Mouse (Mus musculus): ENCODE measurements around the gene Il12rb1. TPM values are rescaled to one million over a fixed set of nuclear protein-coding genes. Genes with fewer than 3 reads are reported as not detected.

Gene Il12rb1
- polyA plus RNA-seq, 2 experiments: 0.13 TPM; not detected in 1

DNA sequence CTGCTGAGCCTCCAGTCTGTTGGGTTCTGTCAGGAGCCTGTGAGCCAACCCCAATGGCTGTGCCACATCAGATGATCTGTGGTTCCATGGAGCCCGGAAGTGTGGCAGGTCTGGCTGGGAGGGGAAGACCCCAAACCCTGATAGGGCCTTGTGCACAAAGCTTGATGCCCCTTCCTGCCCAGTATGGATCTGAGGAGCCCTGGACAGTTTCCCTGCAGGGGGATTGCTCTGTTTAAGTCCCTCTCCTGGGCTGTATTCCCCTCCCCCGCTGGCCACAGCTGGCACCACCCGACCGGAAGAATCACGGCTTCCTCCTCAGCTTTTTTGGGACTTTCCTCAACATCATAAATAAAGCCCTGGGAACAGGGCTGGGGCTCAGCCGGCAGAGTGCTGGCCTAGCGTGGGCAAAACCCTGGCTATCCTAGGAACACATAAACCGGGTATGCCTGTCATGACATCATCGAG is 24.8 kb downstream of the Il12rb1 start:
- Histone ChIP-seq H3K4me1 (ENCODE audit: control insufficient read depth, insufficient read depth, low read length) (no peaks in the 10 kb centered on the region), H3K4me2 (replicated peaks; ENCODE audit: low read depth, low read length, severe bottlenecking) (no peak overlapping the region), H3K27me3 (ENCODE audit: control insufficient read depth, insufficient read depth, low read length) (no peaks in the 10 kb centered on the region), H3K36me3 (ENCODE audit: control insufficient read depth, insufficient read depth, low read length) (peaks cover 18% of the 10 kb centered on the region; the same call in 1 of the 2 replicates), H3K9ac (ENCODE audit: low read depth, low read length, severe bottlenecking) (0 out of 2 replicates have a peak overlapping the region, but pooled peaks have one; percentile 12), H3K27ac (replicated peaks; ENCODE audit: low read depth, low read length) (no peak overlapping the region), H3K9me3 (ENCODE audit: control insufficient read depth, low read length) (no peaks in the 10 kb centered on the region), H3K4me3 (replicated peaks; ENCODE audit: low read length) (no peak overlapping the region)
- no peak for ATAC-seq (ENCODE audit: low FRiP score, low read depth)
- TF ChIP-seq POLR2A (IDR thresholded peaks at IDR 0.05; ENCODE audit: borderline replicate concordance, extremely low read depth, insufficient read depth, insufficient read length): no peak
- no peak for DNase-seq (ENCODE audit: low spot score)
- WGBS: 50% methylated on average over 9 of the region's 9 CpGs

- DNase-seq (ENCODE audit: low spot score) (no peak), ATAC-seq (ENCODE audit: low FRiP score, low read depth) (0 out of 2 replicates have a peak, but pooled peaks have one; percentile 24)
- 0 out of 2 replicates have a peak overlapping the region, but pooled peaks have one; percentile 12 for H3K9ac ChIP-seq (ENCODE audit: low read depth, low read length, severe bottlenecking)
- no peaks in the 10 kb centered on the region for H3K4me1 ChIP-seq (ENCODE audit: control insufficient read depth, insufficient read depth, low read length)
- no peak for TF ChIP-seq POLR2A (IDR thresholded peaks at IDR 0.05; ENCODE audit: borderline replicate concordance, extremely low read depth, insufficient read depth, insufficient read length)
- H3K4me3 ChIP-seq (replicated peaks; ENCODE audit: low read length): no peak overlapping the region
- H3K27me3 ChIP-seq (ENCODE audit: control insufficient read depth, insufficient read depth, low read length): no peaks in the 10 kb centered on the region
- H3K9me3 ChIP-seq (ENCODE audit: control insufficient read depth, low read length): no peaks in the 10 kb centered on the region
- no peak overlapping the region for H3K27ac ChIP-seq (replicated peaks; ENCODE audit: low read depth, low read length)
- WGBS: 43% methylated on average over 9 of the region's 15 CpGs
- H3K4me2 ChIP-seq (replicated peaks; ENCODE audit: low read depth, low read length, severe bottlenecking): no peak overlapping the region
- peaks cover 18% of the 10 kb centered on the region; the same call in 1 of the 2 replicates for H3K36me3 ChIP-seq (ENCODE audit: control insufficient read depth, insufficient read depth, low read length)
Observed at GRCm38 (mm10) chr8:70833520-70833919, 25.3 kb downstream of the Il12rb1 start.

- Histone ChIP-seq H3K9ac (ENCODE audit: low read depth, low read length, severe bottlenecking) (no peak overlapping the region), H3K4me2 (replicated peaks; ENCODE audit: low read depth, low read length, severe bottlenecking) (no peak overlapping the region), H3K9me3 (ENCODE audit: control insufficient read depth, low read length) (no peaks in the 10 kb centered on the region), H3K27me3 (ENCODE audit: control insufficient read depth, insufficient read depth, low read length) (no peaks in the 10 kb centered on the region), H3K4me3 (replicated peaks; ENCODE audit: low read length) (no peak overlapping the region), H3K4me1 (ENCODE audit: control insufficient read depth, insufficient read depth, low read length) (no peaks in the 10 kb centered on the region), H3K27ac (replicated peaks; ENCODE audit: low read depth, low read length) (no peak overlapping the region), H3K36me3 (ENCODE audit: control insufficient read depth, insufficient read depth, low read length) (peaks cover 18% of the 10 kb centered on the region; the same call in 1 of the 2 replicates)
- no peak for DNase-seq (ENCODE audit: low spot score)
- 98% methylated on average over 3 of the region's 3 CpGs for WGBS
- no peak for TF ChIP-seq POLR2A (IDR thresholded peaks at IDR 0.05; ENCODE audit: borderline replicate concordance, extremely low read depth, insufficient read depth, insufficient read length)
- ATAC-seq (ENCODE audit: low FRiP score, low read depth): no peak
Observed at GRCm38 (mm10) chr8:70834071-70834470, 25.8 kb downstream of the Il12rb1 start.

DNA sequence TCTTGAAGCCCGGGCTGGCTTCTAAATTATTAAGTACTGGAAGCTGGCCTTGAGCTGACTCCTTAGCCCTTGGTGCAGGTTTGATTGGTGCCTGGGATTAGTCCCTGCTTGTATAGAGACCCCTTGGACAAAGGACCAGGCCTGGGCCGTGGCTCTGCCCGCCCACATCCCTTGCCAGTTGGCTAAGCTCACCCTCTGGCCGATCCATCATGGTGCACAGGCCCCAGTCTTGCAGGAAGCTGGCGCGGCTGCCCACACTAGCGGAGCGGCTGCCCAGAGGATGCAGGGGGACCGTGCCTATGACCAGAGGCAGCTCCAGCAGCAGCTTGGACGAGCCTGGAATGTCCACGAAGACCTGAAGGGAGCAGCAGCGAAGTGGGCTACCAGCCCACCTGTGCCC is 28.4 kb downstream of the Il12rb1 start:
- Histone ChIP-seq H3K36me3 (ENCODE audit: control insufficient read depth, insufficient read depth, low read length) (peaks cover 18% of the 10 kb centered on the region; the same call in 1 of the 2 replicates), H3K4me3 (replicated peaks; ENCODE audit: low read length) (no peak overlapping the region), H3K9me3 (ENCODE audit: control insufficient read depth, low read length) (no peaks in the 10 kb centered on the region), H3K9ac (ENCODE audit: low read depth, low read length, severe bottlenecking) (no peak overlapping the region), H3K4me1 (ENCODE audit: control insufficient read depth, insufficient read depth, low read length) (0 out of 2 replicates have a peak, but pooled peaks cover 3% of the 10 kb centered on the region), H3K4me2 (replicated peaks; ENCODE audit: low read depth, low read length, severe bottlenecking) (no peak overlapping the region), H3K27me3 (ENCODE audit: control insufficient read depth, insufficient read depth, low read length) (no peaks in the 10 kb centered on the region), H3K27ac (replicated peaks; ENCODE audit: low read depth, low read length) (no peak overlapping the region)
- ATAC-seq (ENCODE audit: low FRiP score, low read depth) (no peak), DNase-seq (ENCODE audit: low spot score) (no peak)
- TF ChIP-seq POLR2A (IDR thresholded peaks at IDR 0.05; ENCODE audit: borderline replicate concordance, extremely low read depth, insufficient read depth, insufficient read length): no peak
- 85% methylated on average over 12 of the region's 12 CpGs for WGBS

GRCm38 (mm10) chr8:70838654-70839407 is 30.6 kb downstream of the Il12rb1 start:
- Histone ChIP-seq H3K4me2 (replicated peaks; ENCODE audit: low read depth, low read length, severe bottlenecking) (peak overlapping the region; percentile 85), H3K27me3 (ENCODE audit: control insufficient read depth, insufficient read depth, low read length) (no peaks in the 10 kb centered on the region), H3K27ac (replicated peaks; ENCODE audit: low read depth, low read length) (peak overlapping the region; percentile 85), H3K9me3 (ENCODE audit: control insufficient read depth, low read length) (no peaks in the 10 kb centered on the region), H3K9ac (ENCODE audit: low read depth, low read length, severe bottlenecking) (peak overlapping the region; percentile 68), H3K4me1 (ENCODE audit: control insufficient read depth, insufficient read depth, low read length) (0 out of 2 replicates have a peak, but pooled peaks cover 3% of the 10 kb centered on the region), H3K4me3 (replicated peaks; ENCODE audit: low read length) (peak overlapping the region; percentile 67), H3K36me3 (ENCODE audit: control insufficient read depth, insufficient read depth, low read length) (peaks cover 18% of the 10 kb centered on the region; the same call in 1 of the 2 replicates)
- DNase-seq (ENCODE audit: low spot score) (peak; percentile 29), ATAC-seq (ENCODE audit: low FRiP score, low read depth) (peak; percentile 43)
- no peak for TF ChIP-seq POLR2A (IDR thresholded peaks at IDR 0.05; ENCODE audit: borderline replicate concordance, extremely low read depth, insufficient read depth, insufficient read length)
- WGBS: 3% methylated on average over 55 of the region's 66 CpGs

Data from limb, embryonic 14.5 days (tissue).